Mouse (Mus musculus) heart, embryonic 15.5 days (tissue): ENCODE data around the gene Vezt. TPM values are rescaled to one million over a fixed set of nuclear protein-coding genes. Genes with fewer than 3 reads are reported as not detected.

Experiments used
- ATAC-seq: fragments of 200-750 bp; cut with Nextera tagmentation; replicated peaks from 2 replicates; pipeline ENCODE4 v1.8.0; 2017; ENCODE audit warnings: low read depth, moderate TSS enrichment; ENCODE audit not compliant: insufficient number of reproducible peaks, insufficient read depth, low FRiP score
- H3K27ac ChIP-seq: fragments of 300-500 bp; sonication (generic); 2 replicates; pipeline ENCODE4 v1.5.1; 2015; ENCODE audit warnings: mild to moderate bottlenecking, inconsistent platforms
- H3K27me3 ChIP-seq: fragments of 300-500 bp; sonication (generic); 2 replicates; pipeline ENCODE4 v1.6.1; 2015; ENCODE audit warnings: inconsistent platforms
- H3K36me3 ChIP-seq: fragments of 300-500 bp; sonication (generic); 2 replicates; pipeline ENCODE4 v1.6.1; 2015; ENCODE audit warnings: mild to moderate bottlenecking, inconsistent platforms
- H3K4me1 ChIP-seq: fragments of 300-500 bp; sonication (generic); replicated peaks from 2 replicates; pipeline ENCODE4 v1.6.1; 2015; ENCODE audit warnings: inconsistent platforms
- H3K4me2 ChIP-seq: fragments of 300-500 bp; sonication (generic); 2 replicates; pipeline ENCODE4 v1.6.1; 2015; ENCODE audit warnings: inconsistent platforms, mild to moderate bottlenecking, moderate library complexity
- H3K4me3 ChIP-seq: fragments of 300-500 bp; sonication (generic); 2 replicates; pipeline ENCODE4 v1.5.1; 2015; ENCODE audit warnings: mild to moderate bottlenecking, inconsistent platforms
- H3K9ac ChIP-seq: fragments of 300-500 bp; sonication (generic); 2 replicates; pipeline ENCODE4 v1.6.1; 2015; ENCODE audit warnings: mild to moderate bottlenecking, inconsistent platforms
- H3K9me3 ChIP-seq: fragments of 300-500 bp; sonication (generic); replicated peaks from 2 replicates; pipeline ENCODE4 v1.6.1; 2016; ENCODE audit warnings: inconsistent platforms
- WGBS: fragments of 180-500 bp; shearing (Covaris S2); methylation state at CpG from one replicate; pipeline ENCODE4 v1.1.7; 2015; ENCODE audit warnings: mixed read lengths; 5-methylcytosine and 5-hydroxymethylcytosine counted together
- polyA plus RNA-seq: library from polyadenylated mRNA; unstranded; fragments of >200 nt; fragmentation: Nextera tagmentation; extraction: Ambion mirVana; gene quantifications from 2 replicates; pipeline ENCODE4 v1.2.1, GENCODE M21; 2015

The Vezt gene
- polyA plus RNA-seq, 1 experiment from 2014 or later, result 23.6 TPM

GRCm38 (mm10) chr10:94011024-94011423 is 24.6 kb downstream of the Vezt start:
- H3K27ac ChIP-seq, result no peak overlapping the region
- H3K4me2 ChIP-seq, result no peak overlapping the region
- 37% methylated on average over 2 of the region's 2 CpGs for WGBS
- peaks cover 11% of the 10 kb centered on the region for H3K36me3 ChIP-seq
- no peak overlapping the region for H3K9ac ChIP-seq
- no peak overlapping the region for H3K4me3 ChIP-seq
- no peak for ATAC-seq
- no peaks in the 10 kb centered on the region; the same call in 1 of the 2 replicates for H3K4me1 ChIP-seq
- H3K27me3 ChIP-seq, result no peaks in the 10 kb centered on the region
- H3K9me3 ChIP-seq, result no peaks in the 10 kb centered on the region

- Histone ChIP-seq H3K9me3 (no peaks in the 10 kb centered on the region), H3K27ac (no peak overlapping the region), H3K9ac (no peak overlapping the region), H3K36me3 (peaks cover 17% of the 10 kb centered on the region), H3K4me3 (no peak overlapping the region), H3K4me2 (no peak overlapping the region), H3K4me1 (no peaks in the 10 kb centered on the region; the same call in 1 of the 2 replicates), H3K27me3 (no peaks in the 10 kb centered on the region)
- 87% methylated on average over 3 of the region's 3 CpGs for WGBS
- ATAC-seq, result no peak
Measured at GRCm38 (mm10) chr10:94009991-94010679, 25.5 kb downstream of the Vezt start.

- Histone ChIP-seq H3K4me1 (no peaks in the 10 kb centered on the region; the same call in 1 of the 2 replicates), H3K9me3 (no peaks in the 10 kb centered on the region), H3K4me3 (no peak overlapping the region), H3K36me3 (peaks cover 24% of the 10 kb centered on the region), H3K4me2 (no peak overlapping the region), H3K27me3 (no peaks in the 10 kb centered on the region), H3K27ac (no peak overlapping the region), H3K9ac (no peak overlapping the region)
- no peak for ATAC-seq
- 87% methylated on average over 2 of the region's 2 CpGs for WGBS
Measured at GRCm38 (mm10) chr10:94008356-94008755, 27.3 kb downstream of the Vezt start.

GRCm38 (mm10) chr10:94000223-94000622 is 35.4 kb downstream of the Vezt start:
- no peak for ATAC-seq
- H3K36me3 ChIP-seq, result peaks cover 61% of the 10 kb centered on the region
- no peaks in the 10 kb centered on the region for H3K4me1 ChIP-seq
- H3K27ac ChIP-seq, result no peak overlapping the region
- H3K4me2 ChIP-seq, result no peak overlapping the region
- no peak overlapping the region for H3K9ac ChIP-seq
- WGBS, result 71% methylated on average over 10 of the region's 10 CpGs
- H3K27me3 ChIP-seq, result no peaks in the 10 kb centered on the region
- H3K4me3 ChIP-seq, result no peak overlapping the region
- H3K9me3 ChIP-seq, result no peaks in the 10 kb centered on the region

- H3K4me3 ChIP-seq, result no peak overlapping the region
- no peak overlapping the region for H3K9ac ChIP-seq
- no peak for ATAC-seq
- H3K4me1 ChIP-seq, result no peaks in the 10 kb centered on the region
- no peak overlapping the region for H3K4me2 ChIP-seq
- peaks cover 63% of the 10 kb centered on the region for H3K36me3 ChIP-seq
- H3K27ac ChIP-seq, result peak overlapping the region; percentile 57
- no peaks in the 10 kb centered on the region for H3K27me3 ChIP-seq
- H3K9me3 ChIP-seq, result no peaks in the 10 kb centered on the region
- 81% methylated on average over 1 of the region's 1 CpGs for WGBS
Measured at GRCm38 (mm10) chr10:93999357-93999756, 36.3 kb downstream of the Vezt start.

- Histone ChIP-seq H3K36me3 (peaks cover 54% of the 10 kb centered on the region), H3K9ac (no peak overlapping the region), H3K4me2 (no peak overlapping the region), H3K4me1 (no peaks in the 10 kb centered on the region), H3K27me3 (no peaks in the 10 kb centered on the region), H3K4me3 (no peak overlapping the region), H3K27ac (no peak overlapping the region), H3K9me3 (no peaks in the 10 kb centered on the region)
- ATAC-seq, result no peak
- 100% methylated on average over 1 of the region's 1 CpGs for WGBS
Measured at GRCm38 (mm10) chr10:93995100-93995499, 40.5 kb downstream of the Vezt start.

GRCm38 (mm10) chr10:93994136-93994535 is 41.5 kb downstream of the Vezt start:
- no peak overlapping the region for H3K4me3 ChIP-seq
- H3K9ac ChIP-seq, result no peak overlapping the region
- ATAC-seq, result no peak; the same call in 1 of the 2 replicates
- H3K4me1 ChIP-seq, result no peaks in the 10 kb centered on the region
- H3K36me3 ChIP-seq, result peaks cover 52% of the 10 kb centered on the region
- no peak overlapping the region for H3K27ac ChIP-seq
- no peak overlapping the region for H3K4me2 ChIP-seq
- WGBS, result 83% methylated on average over 10 of the region's 10 CpGs
- no peaks in the 10 kb centered on the region for H3K27me3 ChIP-seq
- H3K9me3 ChIP-seq, result no peaks in the 10 kb centered on the region

GRCm38 (mm10) chr10:93985357-93985756 is 50.3 kb downstream of the Vezt start:
- Histone ChIP-seq H3K9ac (no peak overlapping the region), H3K4me2 (no peak overlapping the region), H3K27ac (no peak overlapping the region), H3K27me3 (no peaks in the 10 kb centered on the region), H3K4me1 (no peaks in the 10 kb centered on the region), H3K36me3 (peaks cover 41% of the 10 kb centered on the region), H3K4me3 (no peak overlapping the region), H3K9me3 (no peaks in the 10 kb centered on the region)
- ATAC-seq, result no peak

- Histone ChIP-seq H3K4me1 (no peaks in the 10 kb centered on the region), H3K4me2 (no peak overlapping the region), H3K4me3 (no peak overlapping the region), H3K9ac (no peak overlapping the region), H3K27ac (no peak overlapping the region), H3K27me3 (no peaks in the 10 kb centered on the region), H3K9me3 (no peaks in the 10 kb centered on the region), H3K36me3 (peaks cover 33% of the 10 kb centered on the region)
- ATAC-seq, result no peak
- WGBS, result 58% methylated on average over 10 of the region's 10 CpGs
Measured at GRCm38 (mm10) chr10:93969306-93969705, 66.3 kb downstream of the Vezt start.

GRCm38 (mm10) chr10:93967486-93967885 is 68.1 kb downstream of the Vezt start:
- ATAC-seq, result no peak
- Histone ChIP-seq H3K36me3 (peaks cover 23% of the 10 kb centered on the region), H3K4me2 (no peak overlapping the region), H3K4me1 (no peaks in the 10 kb centered on the region), H3K9ac (no peak overlapping the region), H3K9me3 (no peaks in the 10 kb centered on the region), H3K27me3 (no peaks in the 10 kb centered on the region), H3K27ac (no peak overlapping the region), H3K4me3 (no peak overlapping the region)

- Histone ChIP-seq H3K27me3 (no peaks in the 10 kb centered on the region), H3K4me3 (no peak overlapping the region), H3K36me3 (no peaks in the 10 kb centered on the region), H3K4me2 (no peak overlapping the region), H3K4me1 (peaks cover 9% of the 10 kb centered on the region; the same call in 1 of the 2 replicates), H3K9ac (no peak overlapping the region), H3K27ac (no peak overlapping the region), H3K9me3 (no peaks in the 10 kb centered on the region)
- WGBS, result 56% methylated on average over 3 of the region's 3 CpGs
- no peak for ATAC-seq
Measured at GRCm38 (mm10) chr10:93954023-93954422, 81.6 kb downstream of the Vezt start.

GRCm38 (mm10) chr10:93953504-93953903 is 82.1 kb downstream of the Vezt start:
- Histone ChIP-seq H3K4me2 (no peak overlapping the region), H3K4me3 (no peak overlapping the region), H3K27me3 (no peaks in the 10 kb centered on the region), H3K4me1 (peaks cover 9% of the 10 kb centered on the region; the same call in 1 of the 2 replicates), H3K9ac (no peak overlapping the region), H3K9me3 (no peaks in the 10 kb centered on the region), H3K36me3 (no peaks in the 10 kb centered on the region), H3K27ac (no peak overlapping the region)
- no peak for ATAC-seq
- 76% methylated on average over 7 of the region's 7 CpGs for WGBS
